Mouse (Mus musculus) intestine, embryonic 16.5 days (tissue): ENCODE measurements around the gene Fam160b1. TPM values are rescaled to one million over a fixed set of nuclear protein-coding genes. Genes with fewer than 3 reads are reported as not detected.

ENCODE experiments used
- ATAC-seq: fragments of 200-750 bp; cut with Nextera tagmentation; 2 replicates; pipeline ENCODE4 v1.8.0; 2017; ENCODE audit warnings: moderate TSS enrichment, moderate library complexity
- H3K27ac ChIP-seq: fragments of 300-500 bp; sonication (generic); 2 replicates; pipeline ENCODE4 v1.5.1; 2014; ENCODE audit warnings: mild to moderate bottlenecking, low read length
- H3K27me3 ChIP-seq: fragments of 300-500 bp; sonication (generic); replicated peaks from 2 replicates; pipeline ENCODE4 v1.6.1; 2014; ENCODE audit warnings: low read length, control low read depth, mixed read lengths; ENCODE audit not compliant: control insufficient read depth, insufficient read depth
- H3K36me3 ChIP-seq: fragments of 300-500 bp; sonication (generic); 2 replicates; pipeline ENCODE4 v1.6.1; 2014; ENCODE audit warnings: low read length, control low read depth; ENCODE audit not compliant: control insufficient read depth, insufficient read depth
- H3K4me1 ChIP-seq: fragments of 300-500 bp; sonication (generic); 2 replicates; pipeline ENCODE4 v1.6.1; 2014; ENCODE audit warnings: low read length, control low read depth, mixed read lengths; ENCODE audit not compliant: control insufficient read depth, insufficient read depth
- H3K4me2 ChIP-seq: fragments of 300-500 bp; sonication (generic); 2 replicates; pipeline ENCODE4 v1.6.1; 2014; ENCODE audit warnings: low read depth, low read length, control low read depth
- H3K4me3 ChIP-seq: fragments of 300-500 bp; sonication (generic); 2 replicates; pipeline ENCODE4 v1.5.1; 2014; ENCODE audit warnings: mild to moderate bottlenecking, low read length
- H3K9ac ChIP-seq: fragments of 300-500 bp; sonication (generic); 2 replicates; pipeline ENCODE4 v1.6.1; 2014; ENCODE audit warnings: low read depth, low read length
- H3K9me3 ChIP-seq: fragments of 300-500 bp; sonication (generic); 2 replicates; pipeline ENCODE4 v1.6.1; 2016; ENCODE audit warnings: low read length, control low read depth; ENCODE audit not compliant: control insufficient read depth
- WGBS: fragments of 180-500 bp; shearing (Covaris S2); extraction: QIAGEN DNeasy Blood & Tissue Kit; methylation state at CpG from one replicate; pipeline ENCODE4 v1.1.7; 2014; 5-methylcytosine and 5-hydroxymethylcytosine counted together
- polyA plus RNA-seq: library from polyadenylated mRNA; unstranded; fragments of >200 nt; fragmentation: Nextera tagmentation; extraction: Ambion mirVana; gene quantifications from 2 replicates; pipeline ENCODE4 v1.2.1, GENCODE M21; 2015

Fam160b1 gene
- polyA plus RNA-seq, 1 experiment from 2014 or later: 9.9 TPM

- 26% methylated on average over 3 of the region's 3 CpGs for WGBS
- no peaks in the 10 kb centered on the region for H3K27me3 ChIP-seq
- H3K27ac ChIP-seq: no peak overlapping the region
- H3K4me1 ChIP-seq: no peaks in the 10 kb centered on the region
- H3K36me3 ChIP-seq: no peaks in the 10 kb centered on the region
- no peak overlapping the region for H3K4me3 ChIP-seq
- no peaks in the 10 kb centered on the region for H3K9me3 ChIP-seq
- ATAC-seq: no peak
- H3K4me2 ChIP-seq: no peak overlapping the region
- no peak overlapping the region for H3K9ac ChIP-seq
Measured at GRCm38 (mm10) chr19:57423402-57423801, 62.9 kb downstream of the Fam160b1 start.

- H3K27ac ChIP-seq: no peak overlapping the region
- H3K4me3 ChIP-seq: no peak overlapping the region
- no peak for ATAC-seq
- H3K9me3 ChIP-seq: no peaks in the 10 kb centered on the region
- H3K36me3 ChIP-seq: no peaks in the 10 kb centered on the region
- H3K4me1 ChIP-seq: no peaks in the 10 kb centered on the region
- WGBS: 94% methylated on average over 15 of the region's 15 CpGs
- H3K4me2 ChIP-seq: no peak overlapping the region
- H3K27me3 ChIP-seq: no peaks in the 10 kb centered on the region
- no peak overlapping the region for H3K9ac ChIP-seq
Measured at GRCm38 (mm10) chr19:57425296-57425695, 64.8 kb downstream of the Fam160b1 start.

GRCm38 (mm10) chr19:57426841-57427240 lies 66.4 kb downstream of the Fam160b1 start:
- Histone ChIP-seq H3K4me2 (no peak overlapping the region), H3K4me3 (no peak overlapping the region), H3K27ac (no peak overlapping the region), H3K36me3 (no peaks in the 10 kb centered on the region), H3K9ac (no peak overlapping the region), H3K4me1 (no peaks in the 10 kb centered on the region), H3K27me3 (no peaks in the 10 kb centered on the region), H3K9me3 (no peaks in the 10 kb centered on the region)
- 89% methylated on average over 8 of the region's 8 CpGs for WGBS
- ATAC-seq: no peak

DNA sequence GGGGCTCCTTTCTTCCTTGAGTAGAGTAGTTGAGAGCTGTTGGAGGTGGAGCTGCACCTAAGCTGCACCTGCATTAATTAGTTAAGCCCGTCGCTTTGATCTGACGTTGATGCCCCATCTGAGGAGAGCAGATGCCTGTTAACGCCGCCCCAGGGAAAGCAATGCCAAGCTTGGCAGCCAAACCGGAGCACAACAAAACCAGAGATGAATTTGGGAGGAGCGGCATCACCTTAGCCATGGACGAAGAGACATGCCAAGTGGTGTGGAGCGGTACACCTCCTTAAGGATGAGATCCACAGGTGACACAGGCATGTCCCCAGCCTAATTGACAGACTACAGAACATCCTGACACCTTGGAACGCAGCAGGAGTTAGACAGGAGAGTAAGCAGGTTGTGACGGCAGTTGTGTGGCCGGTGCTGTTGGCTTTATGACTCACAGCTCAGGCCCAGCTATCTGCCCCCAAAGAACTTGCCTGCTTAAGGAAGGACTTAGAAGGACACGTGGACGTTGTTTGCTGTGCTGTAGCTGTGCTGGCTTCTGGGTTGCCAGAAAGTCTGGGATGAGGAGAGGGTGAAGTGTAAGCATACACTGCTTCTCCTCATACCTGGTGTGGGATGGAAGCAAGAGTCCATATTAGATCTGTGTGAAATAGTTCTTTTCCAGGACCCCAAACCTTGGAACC lies 67.4 kb downstream of the Fam160b1 start:
- no peak overlapping the region for H3K9ac ChIP-seq
- H3K27me3 ChIP-seq: no peaks in the 10 kb centered on the region
- H3K36me3 ChIP-seq: no peaks in the 10 kb centered on the region
- no peak overlapping the region for H3K27ac ChIP-seq
- no peak overlapping the region for H3K4me2 ChIP-seq
- WGBS: 75% methylated on average over 14 of the region's 14 CpGs
- no peaks in the 10 kb centered on the region for H3K4me1 ChIP-seq
- H3K4me3 ChIP-seq: no peak overlapping the region
- no peak for ATAC-seq
- no peaks in the 10 kb centered on the region for H3K9me3 ChIP-seq

DNA sequence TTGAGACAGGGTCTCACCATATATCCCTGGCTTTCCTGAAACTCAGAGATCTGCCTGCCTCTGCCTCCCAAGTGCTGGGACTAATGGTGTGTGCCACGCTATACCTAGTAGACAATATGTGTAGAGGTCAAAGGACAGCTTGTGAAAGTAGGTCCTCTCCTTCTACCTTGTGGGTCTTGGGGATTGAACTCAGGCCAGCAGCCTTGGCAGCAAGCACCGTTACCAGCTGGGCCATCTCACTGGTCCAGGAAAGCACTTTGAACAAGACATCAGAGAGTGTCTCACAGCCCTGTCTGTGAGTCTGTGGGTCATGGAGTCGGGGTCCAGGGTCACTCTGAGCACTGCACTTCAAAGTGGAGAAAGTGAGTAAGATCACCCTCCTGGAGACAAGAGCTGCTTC lies 68.2 kb downstream of the Fam160b1 start:
- WGBS: 86% methylated on average over 3 of the region's 3 CpGs
- Histone ChIP-seq H3K27ac (no peak overlapping the region), H3K36me3 (no peaks in the 10 kb centered on the region), H3K4me3 (no peak overlapping the region), H3K27me3 (no peaks in the 10 kb centered on the region), H3K4me1 (no peaks in the 10 kb centered on the region), H3K9me3 (no peaks in the 10 kb centered on the region), H3K4me2 (no peak overlapping the region), H3K9ac (no peak overlapping the region)
- ATAC-seq: no peak

GRCm38 (mm10) chr19:57429926-57430325 lies 69.4 kb downstream of the Fam160b1 start:
- Histone ChIP-seq H3K4me3 (no peak overlapping the region), H3K4me2 (no peak overlapping the region), H3K4me1 (no peaks in the 10 kb centered on the region), H3K9ac (no peak overlapping the region), H3K36me3 (no peaks in the 10 kb centered on the region), H3K27me3 (no peaks in the 10 kb centered on the region), H3K27ac (no peak overlapping the region), H3K9me3 (no peaks in the 10 kb centered on the region)
- WGBS: 57% methylated on average over 6 of the region's 6 CpGs
- ATAC-seq: no peak

GRCm38 (mm10) chr19:57431476-57431875 lies 71.0 kb downstream of the Fam160b1 start:
- Histone ChIP-seq H3K9me3 (no peaks in the 10 kb centered on the region), H3K36me3 (no peaks in the 10 kb centered on the region), H3K4me2 (no peak overlapping the region), H3K4me3 (no peak overlapping the region), H3K27me3 (no peaks in the 10 kb centered on the region), H3K4me1 (no peaks in the 10 kb centered on the region), H3K9ac (no peak overlapping the region), H3K27ac (no peak overlapping the region)
- ATAC-seq: no peak
- 51% methylated on average over 6 of the region's 6 CpGs for WGBS

GRCm38 (mm10) chr19:57434024-57434423 lies 73.5 kb downstream of the Fam160b1 start:
- ATAC-seq: no peak
- WGBS: 89% methylated on average over 6 of the region's 6 CpGs
- no peak overlapping the region for H3K27ac ChIP-seq

GRCm38 (mm10) chr19:57436586-57437021 lies 76.1 kb downstream of the Fam160b1 start:
- Histone ChIP-seq H3K27me3 (no peaks in the 10 kb centered on the region), H3K9ac (no peak overlapping the region), H3K4me2 (no peak overlapping the region), H3K9me3 (no peaks in the 10 kb centered on the region), H3K4me1 (peaks cover 4% of the 10 kb centered on the region; the same call in 1 of the 2 replicates), H3K36me3 (no peaks in the 10 kb centered on the region), H3K27ac (no peak overlapping the region), H3K4me3 (no peak overlapping the region)
- peak; percentile 58; the same call in 1 of the 2 replicates for ATAC-seq
- 44% methylated on average over 10 of the region's 10 CpGs for WGBS

More at GRCm38 (mm10) chr19:57434024-57434423, 73.5 kb downstream of the Fam160b1 start:
- Histone ChIP-seq H3K4me3 (no peak overlapping the region), H3K4me2 (no peak overlapping the region), H3K9me3 (no peaks in the 10 kb centered on the region), H3K36me3 (no peaks in the 10 kb centered on the region), H3K27me3 (no peaks in the 10 kb centered on the region), H3K4me1 (peaks cover under 1% of the 10 kb centered on the region; the same call in 1 of the 2 replicates), H3K9ac (no peak overlapping the region)

DNA sequence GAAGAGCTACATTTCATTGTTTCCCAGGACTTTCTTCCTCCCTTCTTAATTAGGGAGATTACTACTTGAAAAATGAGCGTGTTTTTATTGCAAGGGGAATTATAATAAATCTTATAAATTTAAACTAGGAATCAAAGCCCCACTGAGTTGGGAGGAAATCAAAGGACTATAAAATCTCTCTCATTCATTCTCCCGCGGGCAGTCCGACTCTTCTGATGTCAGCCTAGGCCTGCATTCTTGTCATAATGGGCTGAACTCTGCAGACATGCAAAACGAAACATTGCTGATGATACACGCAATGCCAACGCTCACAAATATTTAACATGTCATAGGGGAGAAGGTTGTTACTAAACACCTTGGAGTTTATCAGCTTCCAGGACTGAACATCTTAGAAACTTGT lies 76.6 kb downstream of the Fam160b1 start:
- H3K36me3 ChIP-seq: no peaks in the 10 kb centered on the region
- no peak overlapping the region for H3K4me3 ChIP-seq
- no peak for ATAC-seq
- no peak overlapping the region for H3K27ac ChIP-seq
- no peak overlapping the region for H3K4me2 ChIP-seq
- H3K4me1 ChIP-seq: peaks cover 4% of the 10 kb centered on the region; the same call in 1 of the 2 replicates
- no peak overlapping the region for H3K9ac ChIP-seq
- no peaks in the 10 kb centered on the region for H3K27me3 ChIP-seq
- no peaks in the 10 kb centered on the region for H3K9me3 ChIP-seq
- WGBS: 51% methylated on average over 7 of the region's 7 CpGs
